Mouse (Mus musculus): ENCODE data around the gene Mfap4. TPM values are rescaled to one million over a fixed set of nuclear protein-coding genes. Genes with fewer than 3 reads are reported as not detected.

Gene Mfap4
- polyA plus RNA-seq, 1 experiment from 2014 or later = 2,309 TPM

DNA sequence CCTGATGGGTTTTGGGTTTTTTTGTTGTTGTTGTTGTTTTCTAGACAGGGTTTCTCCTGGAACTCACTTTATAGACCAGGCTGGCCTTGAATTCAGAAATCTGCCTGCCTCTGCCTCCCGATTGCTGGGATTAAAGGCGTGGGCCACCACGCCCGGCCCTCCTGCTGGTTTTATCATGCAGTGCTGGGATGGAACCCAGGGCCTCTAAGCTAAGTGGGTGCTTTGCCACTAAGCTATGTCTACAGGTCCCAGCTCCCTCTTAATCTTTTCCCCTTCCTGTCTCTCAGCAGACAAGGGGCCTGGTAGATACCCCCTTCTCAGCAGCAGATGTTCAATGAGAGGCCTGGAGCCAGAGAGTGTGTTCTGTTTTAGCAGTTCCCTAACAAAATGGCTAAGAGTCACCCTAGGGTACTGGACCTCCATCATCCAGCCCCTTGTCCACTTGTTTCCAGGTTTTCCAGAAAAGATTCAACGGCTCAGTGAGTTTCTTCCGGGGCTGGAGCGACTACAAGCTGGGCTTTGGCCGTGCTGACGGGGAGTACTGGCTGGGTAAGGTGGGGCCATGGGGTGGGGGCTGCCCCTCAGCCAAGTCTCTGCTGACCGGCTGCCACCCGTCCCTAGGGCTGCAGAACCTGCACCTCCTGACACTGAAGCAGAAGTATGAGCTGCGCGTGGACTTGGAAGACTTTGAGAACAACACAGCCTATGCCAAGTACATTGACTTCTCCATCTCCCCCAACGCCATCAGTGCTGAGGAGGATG is 1.4 kb downstream of the Mfap4 start:
- Histone ChIP-seq H3K9ac (replicated peaks; ENCODE audit: low read depth) (peak overlapping the region; percentile 23), H3K4me3 (ENCODE audit: low read depth, low read length) (peak overlapping the region; percentile 37), H3K4me1 (ENCODE audit: insufficient read depth, low read depth, low read length) (no peaks in the 10 kb centered on the region), H3K27ac (ENCODE audit: low read length) (peak overlapping the region; percentile 83), H3K36me3 (ENCODE audit: insufficient read depth, low read length) (peaks cover 26% of the 10 kb centered on the region; the same call in 1 of the 2 replicates), H3K9me3 (ENCODE audit: low read length) (no peaks in the 10 kb centered on the region), H3K4me2 (replicated peaks; ENCODE audit: low read depth, low read length) (peak overlapping the region; percentile 45), H3K27me3 (replicated peaks; ENCODE audit: insufficient read depth, low read length) (no peaks in the 10 kb centered on the region)
- DNase-seq (ENCODE audit: low spot score) (no peak), ATAC-seq (0 out of 2 replicates have a peak, but pooled peaks have one; percentile 4)
- 74% methylated on average over 14 of the region's 14 CpGs for WGBS
- TF ChIP-seq CTCF (IDR thresholded peaks at IDR 0.05) (no peak), EP300 (IDR thresholded peaks at IDR 0.05) (no peak)

DNA sequence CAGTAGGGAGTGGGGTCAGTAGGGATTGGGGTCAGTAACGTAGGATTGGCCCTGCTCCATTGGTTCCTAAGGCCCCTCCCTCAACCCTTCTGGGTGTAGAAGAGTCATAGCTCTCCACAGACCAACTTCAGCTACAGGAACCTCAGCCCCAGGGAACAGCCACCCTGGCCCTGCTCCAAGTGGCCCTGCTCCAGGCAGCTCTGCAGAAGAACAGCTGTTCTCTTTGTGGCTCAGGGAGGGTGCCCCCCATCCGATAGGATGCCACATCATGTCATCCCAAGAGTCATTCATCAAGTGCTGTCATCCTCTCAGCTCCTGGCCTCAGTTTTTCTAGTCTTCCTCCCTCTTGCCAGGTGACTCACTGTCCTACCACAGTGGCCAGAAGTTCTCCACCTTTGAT is 2.2 kb downstream of the Mfap4 start:
- ATAC-seq = peak; percentile 46
- H3K9ac ChIP-seq (replicated peaks; ENCODE audit: low read depth) = 0 out of 2 replicates have a peak overlapping the region, but pooled peaks have one; percentile 5
- 28% methylated on average over 2 of the region's 2 CpGs for WGBS

DNA sequence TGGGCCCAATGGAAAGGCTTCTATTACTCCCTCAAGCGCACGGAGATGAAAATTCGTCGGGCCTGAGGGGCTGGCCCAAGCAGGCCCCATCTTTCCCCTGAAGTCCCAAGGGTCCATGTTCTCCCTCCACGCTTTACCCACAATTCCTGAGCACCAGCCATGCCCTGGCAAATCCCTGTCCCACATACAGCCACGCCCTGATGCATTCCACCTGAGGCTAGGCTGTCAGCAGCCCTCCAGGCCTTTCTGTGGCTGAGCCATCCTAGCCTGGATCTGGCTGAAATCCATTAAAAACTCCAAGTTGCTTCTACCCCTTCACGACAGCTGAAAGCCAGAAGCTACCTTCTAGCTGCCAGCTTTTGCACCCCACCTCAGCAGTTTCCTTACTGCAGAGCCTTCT is 2.7 kb downstream of the Mfap4 start:
- no peak for DNase-seq (ENCODE audit: low spot score)
- no peaks in the 10 kb centered on the region for H3K9me3 ChIP-seq (ENCODE audit: low read length)
- 80% methylated on average over 7 of the region's 7 CpGs for WGBS
- H3K4me2 ChIP-seq (replicated peaks; ENCODE audit: low read depth, low read length) = peak overlapping the region; percentile 45
- peaks cover 26% of the 10 kb centered on the region; the same call in 1 of the 2 replicates for H3K36me3 ChIP-seq (ENCODE audit: insufficient read depth, low read length)
- no peaks in the 10 kb centered on the region for H3K27me3 ChIP-seq (replicated peaks; ENCODE audit: insufficient read depth, low read length)
- no peak overlapping the region for H3K9ac ChIP-seq (replicated peaks; ENCODE audit: low read depth)
- no peak for ATAC-seq
- H3K4me1 ChIP-seq (ENCODE audit: insufficient read depth, low read depth, low read length) = peaks cover 5% of the 10 kb centered on the region; the same call in 1 of the 2 replicates
- no peak for TF ChIP-seq EP300 (IDR thresholded peaks at IDR 0.05)
- no peak for TF ChIP-seq CTCF (IDR thresholded peaks at IDR 0.05)
- peak overlapping the region; percentile 32; the same call in 1 of the 2 replicates for H3K27ac ChIP-seq (ENCODE audit: low read length)
- 0 out of 2 replicates have a peak overlapping the region, but pooled peaks have one; percentile 37 for H3K4me3 ChIP-seq (ENCODE audit: low read depth, low read length)

More for the DNA sequence above, 2.2 kb downstream of the Mfap4 start:
- Histone ChIP-seq H3K27me3 (replicated peaks; ENCODE audit: insufficient read depth, low read length) (no peaks in the 10 kb centered on the region), H3K27ac (ENCODE audit: low read length) (peak overlapping the region; percentile 83), H3K4me1 (ENCODE audit: insufficient read depth, low read depth, low read length) (no peaks in the 10 kb centered on the region), H3K36me3 (ENCODE audit: insufficient read depth, low read length) (peaks cover 26% of the 10 kb centered on the region; the same call in 1 of the 2 replicates), H3K9me3 (ENCODE audit: low read length) (no peaks in the 10 kb centered on the region), H3K4me2 (replicated peaks; ENCODE audit: low read depth, low read length) (peak overlapping the region; percentile 45), H3K4me3 (ENCODE audit: low read depth, low read length) (peak overlapping the region; percentile 37)
- peak; percentile 81 for DNase-seq (ENCODE audit: low spot score)
- TF ChIP-seq EP300 (IDR thresholded peaks at IDR 0.05) = no peak
- no peak for TF ChIP-seq CTCF (IDR thresholded peaks at IDR 0.05)

DNA sequence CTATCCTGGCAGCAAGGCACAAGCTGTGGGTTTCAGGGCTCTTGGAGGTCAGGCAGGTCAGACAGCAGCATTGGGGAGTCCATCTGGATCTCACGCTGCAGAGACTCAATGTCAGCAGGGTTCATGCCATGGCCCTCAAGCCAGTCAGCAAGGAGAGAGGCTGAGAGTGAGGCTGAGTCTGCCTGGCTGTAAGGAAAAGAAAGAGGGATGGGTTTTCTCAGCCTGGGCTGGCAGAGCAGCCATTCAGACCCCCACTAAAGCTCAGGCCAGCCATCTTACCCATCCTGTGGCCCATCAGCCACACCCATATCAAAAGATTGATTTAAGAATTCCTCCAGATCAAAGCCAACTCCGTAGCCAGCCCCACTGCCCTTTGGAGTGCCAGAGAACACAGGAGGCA is 3.9 kb downstream of the Mfap4 start:
- ATAC-seq = no peak
- H3K9me3 ChIP-seq (ENCODE audit: low read length) = no peaks in the 10 kb centered on the region
- TF ChIP-seq CTCF (IDR thresholded peaks at IDR 0.05) (no peak), EP300 (IDR thresholded peaks at IDR 0.05) (no peak)
- 82% methylated on average over 2 of the region's 2 CpGs for WGBS
- no peak overlapping the region for H3K4me2 ChIP-seq (replicated peaks; ENCODE audit: low read depth, low read length)
- H3K9ac ChIP-seq (replicated peaks; ENCODE audit: low read depth) = no peak overlapping the region
- DNase-seq (ENCODE audit: low spot score) = no peak
- no peak overlapping the region for H3K4me3 ChIP-seq (ENCODE audit: low read depth, low read length)
- no peaks in the 10 kb centered on the region for H3K27me3 ChIP-seq (replicated peaks; ENCODE audit: insufficient read depth, low read length)
- no peak overlapping the region for H3K27ac ChIP-seq (ENCODE audit: low read length)
- peaks cover 10% of the 10 kb centered on the region; the same call in 1 of the 2 replicates for H3K4me1 ChIP-seq (ENCODE audit: insufficient read depth, low read depth, low read length)
- H3K36me3 ChIP-seq (ENCODE audit: insufficient read depth, low read length) = peaks cover 26% of the 10 kb centered on the region; the same call in 1 of the 2 replicates

DNA sequence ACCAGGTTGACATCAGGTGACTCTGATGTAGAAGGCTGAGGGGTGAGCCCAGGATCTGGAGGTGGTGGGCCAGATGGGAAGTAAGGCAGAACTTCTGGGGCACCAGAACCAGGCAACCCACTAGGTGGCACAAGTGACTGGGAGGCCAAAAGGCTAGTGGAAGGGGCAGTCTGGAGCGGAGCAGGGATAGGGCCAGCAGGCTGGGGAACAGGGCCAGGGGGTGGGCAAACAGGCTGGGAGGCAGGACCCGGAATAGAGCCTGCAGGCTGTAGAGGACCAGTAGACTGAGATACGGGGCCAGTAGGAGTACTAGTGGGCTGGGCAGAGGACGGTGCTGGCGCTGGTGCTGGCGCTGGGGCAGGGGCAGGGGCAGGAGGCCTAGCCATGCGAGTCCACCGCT is 4.6 kb downstream of the Mfap4 start:
- peaks cover 26% of the 10 kb centered on the region; the same call in 1 of the 2 replicates for H3K36me3 ChIP-seq (ENCODE audit: insufficient read depth, low read length)
- no peak for DNase-seq (ENCODE audit: low spot score)
- no peak for TF ChIP-seq EP300 (IDR thresholded peaks at IDR 0.05)
- TF ChIP-seq CTCF (IDR thresholded peaks at IDR 0.05) = peak; percentile 38
- no peak overlapping the region for H3K9ac ChIP-seq (replicated peaks; ENCODE audit: low read depth)
- no peak overlapping the region for H3K27ac ChIP-seq (ENCODE audit: low read length)
- H3K4me3 ChIP-seq (ENCODE audit: low read depth, low read length) = no peak overlapping the region
- no peak for ATAC-seq
- WGBS = 79% methylated on average over 8 of the region's 8 CpGs
- H3K4me2 ChIP-seq (replicated peaks; ENCODE audit: low read depth, low read length) = no peak overlapping the region
- no peaks in the 10 kb centered on the region for H3K9me3 ChIP-seq (ENCODE audit: low read length)
- H3K27me3 ChIP-seq (replicated peaks; ENCODE audit: insufficient read depth, low read length) = no peaks in the 10 kb centered on the region
- H3K4me1 ChIP-seq (ENCODE audit: insufficient read depth, low read depth, low read length) = peaks cover 10% of the 10 kb centered on the region; the same call in 1 of the 2 replicates

DNA sequence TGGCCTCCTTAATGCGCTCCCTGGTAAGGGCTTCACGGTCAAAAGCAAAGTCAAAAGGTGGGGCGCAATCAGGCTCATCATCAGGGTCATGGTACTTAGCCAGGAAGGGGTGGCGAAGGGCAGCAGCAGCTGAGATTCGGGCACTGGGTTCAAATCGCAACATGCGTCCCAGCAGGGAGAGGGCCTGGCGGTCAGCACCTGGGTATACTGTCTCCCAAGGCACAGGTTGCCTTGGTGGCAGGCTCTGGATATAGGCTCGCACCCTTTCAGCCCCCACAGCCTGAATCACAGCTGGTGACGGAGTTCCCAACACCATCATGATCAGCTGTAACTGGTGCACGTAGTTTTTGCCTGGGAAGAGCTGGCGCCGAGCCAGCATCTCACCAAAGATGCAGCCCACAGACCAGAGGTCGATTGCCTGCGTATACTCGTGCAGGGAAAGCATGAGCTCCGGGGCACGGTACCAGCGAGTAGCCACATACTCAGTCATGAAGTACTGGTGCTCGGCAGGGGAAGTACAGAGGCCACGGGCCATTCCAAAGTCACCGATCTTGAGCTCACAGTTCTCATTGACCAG is 5.8 kb downstream of the Mfap4 start:
- no peak for TF ChIP-seq CTCF (IDR thresholded peaks at IDR 0.05)
- TF ChIP-seq EP300 (IDR thresholded peaks at IDR 0.05) = no peak

More for the DNA sequence above, 5.8 kb downstream of the Mfap4 start:
- H3K4me1 ChIP-seq (ENCODE audit: insufficient read depth, low read depth, low read length) = peaks cover 10% of the 10 kb centered on the region; the same call in 1 of the 2 replicates
- 85% methylated on average over 22 of the region's 22 CpGs for WGBS
- peaks cover 26% of the 10 kb centered on the region; the same call in 1 of the 2 replicates for H3K36me3 ChIP-seq (ENCODE audit: insufficient read depth, low read length)
- H3K27me3 ChIP-seq (replicated peaks; ENCODE audit: insufficient read depth, low read length) = no peaks in the 10 kb centered on the region
- DNase-seq (ENCODE audit: low spot score) (no peak), ATAC-seq (no peak)
- no peak overlapping the region for H3K9ac ChIP-seq (replicated peaks; ENCODE audit: low read depth)
- H3K4me2 ChIP-seq (replicated peaks; ENCODE audit: low read depth, low read length) = no peak overlapping the region
- no peaks in the 10 kb centered on the region for H3K9me3 ChIP-seq (ENCODE audit: low read length)
- no peak overlapping the region for H3K27ac ChIP-seq (ENCODE audit: low read length)
- no peak overlapping the region for H3K4me3 ChIP-seq (ENCODE audit: low read depth, low read length)

All from lung, postnatal 0 days (tissue).